Mouse (Mus musculus): ENCODE data around the gene Fam92a. TPM values are rescaled to one million over a fixed set of nuclear protein-coding genes. Genes with fewer than 3 reads are reported as not detected.

The Fam92a gene
- polyA plus RNA-seq, 1 experiment from 2014 or later, result 74.7 TPM

Other genes starting within 250 kb of the Fam92a start
- gene Gm10604, start 190.8 kb downstream of the Fam92a start, polyA plus RNA-seq (2014; fragmentation: Nextera tagmentation; extraction: Ambion mirVana), result 0.31 and 0.54 TPM in 2 replicates
- gene Rbm12b2, start 82.6 kb downstream of the Fam92a start, polyA plus RNA-seq (2014; fragmentation: Nextera tagmentation; extraction: Ambion mirVana), result 11.2 and 12.6 TPM in 2 replicates
- gene Rbm12b1, start 31.8 kb downstream of the Fam92a start, polyA plus RNA-seq (2014; fragmentation: Nextera tagmentation; extraction: Ambion mirVana), result 5.3 and 6.9 TPM in 2 replicates

All from intestine, embryonic 14.5 days (tissue).